Mouse (Mus musculus) ovary, adult 18-20 months (tissue): ENCODE measurements around the gene Cc2d2a.

Experiments
- DNase-seq: peaks from one replicate; pipeline ENCODE4 v3.0.0; 2022; ENCODE audit warnings: low spot score, mixed read lengths

Gene Cc2d2a

DNA sequence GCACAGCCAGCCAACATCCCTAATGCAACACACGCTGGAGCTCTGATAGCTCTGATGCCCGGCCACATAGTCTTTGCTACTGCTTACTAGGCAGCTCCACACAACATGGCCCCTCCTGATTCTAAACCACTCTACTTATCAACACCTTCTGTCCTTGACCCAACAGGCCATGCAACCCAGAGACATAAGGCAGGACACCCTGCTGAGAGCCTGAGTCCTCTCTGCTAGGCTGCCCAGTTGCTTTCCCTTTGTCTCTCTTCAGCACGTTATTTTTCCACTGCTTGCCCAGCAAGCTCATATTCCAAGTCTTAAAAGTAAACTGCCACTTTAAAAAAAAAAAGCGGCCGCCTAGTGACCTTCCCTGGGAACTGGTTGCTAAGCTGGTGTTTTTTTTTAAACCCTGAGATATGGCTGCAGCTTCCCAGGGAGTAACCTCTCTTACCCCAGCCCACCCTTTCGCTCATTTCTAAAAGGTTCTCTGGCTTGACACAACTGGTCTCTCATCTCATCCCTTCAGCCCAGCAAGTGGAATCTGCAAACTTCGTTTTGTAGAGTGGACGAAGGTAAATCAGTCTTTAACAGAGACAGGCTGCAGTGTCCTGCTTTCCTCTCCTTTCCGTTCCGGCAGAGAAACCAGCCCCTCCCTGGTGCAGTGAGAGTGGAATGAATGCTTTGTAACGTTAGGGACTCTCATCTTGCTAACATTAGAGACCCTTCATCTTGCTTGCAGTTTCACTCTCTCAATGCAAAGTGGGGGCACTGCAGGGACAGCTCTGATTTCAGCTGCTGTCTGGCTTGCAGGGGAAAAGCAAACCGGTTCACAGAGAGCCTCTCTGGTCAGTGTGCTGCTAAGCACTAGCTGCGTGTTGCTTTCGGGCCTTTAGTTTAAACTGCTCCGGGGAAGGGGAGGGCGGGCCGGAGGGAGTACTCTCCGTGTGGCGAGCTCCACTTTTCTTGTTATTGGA lies at the start of gene Cc2d2a:
Gene Cc2d2a, plus strand, starts transcription at position 350 of the 965 bp plus-strand sequence.
- DNase-seq = peak; percentile 37

DNA sequence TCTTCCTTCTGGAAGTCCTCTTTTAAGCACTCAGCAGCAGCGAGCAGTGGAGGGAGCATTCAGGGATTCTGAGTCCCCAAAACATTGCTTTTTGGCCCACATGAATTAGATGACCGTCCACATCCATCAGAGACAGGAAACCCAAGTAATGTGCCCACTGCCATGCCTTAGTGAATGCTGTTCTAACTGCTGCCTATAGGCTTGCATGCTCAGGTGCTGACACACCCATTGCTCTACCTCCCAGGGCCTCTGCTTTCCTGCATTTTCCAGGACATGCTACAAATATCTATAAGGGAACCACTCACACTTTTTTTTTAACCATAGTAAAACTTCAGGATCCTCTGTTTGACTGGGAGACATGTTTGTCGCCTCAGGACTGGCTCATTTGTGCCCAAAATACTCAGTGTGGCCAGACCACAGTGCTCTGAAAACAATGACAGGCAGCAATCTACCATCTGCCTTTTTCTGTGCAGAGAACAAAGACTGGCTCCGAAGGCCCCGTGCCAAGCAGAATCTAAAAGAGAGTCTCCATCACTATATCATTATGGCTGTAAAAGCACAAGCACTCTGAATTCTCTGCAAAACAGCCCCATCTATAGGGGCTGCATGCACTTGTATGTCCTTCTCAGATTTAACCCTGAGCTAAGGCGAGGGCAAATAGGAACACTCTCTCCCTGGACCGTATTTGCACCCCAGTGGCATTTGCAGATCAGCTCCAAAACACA lies 40.4 kb upstream of the Cc2d2a start:
- no peak for DNase-seq

DNA sequence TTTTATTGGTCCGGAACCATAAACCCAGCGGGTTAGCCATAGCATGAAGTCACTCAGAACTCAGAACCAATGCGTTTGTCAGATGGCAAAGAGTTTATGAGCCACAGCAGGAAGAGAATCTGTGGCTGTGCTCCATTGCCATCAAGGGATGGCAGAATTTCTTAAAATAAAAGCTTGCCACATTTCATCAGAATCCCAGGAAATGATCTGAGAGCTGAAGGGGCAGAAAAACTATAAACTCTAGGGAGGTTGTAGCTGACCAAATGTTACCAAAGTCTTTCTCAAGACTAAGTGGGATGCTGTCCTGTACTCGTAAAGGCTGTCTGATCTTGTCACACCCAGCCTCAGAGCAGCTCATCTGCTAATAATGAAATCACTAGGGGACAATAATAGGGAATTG lies 36.7 kb upstream of the Cc2d2a start:
- no peak for DNase-seq

DNA sequence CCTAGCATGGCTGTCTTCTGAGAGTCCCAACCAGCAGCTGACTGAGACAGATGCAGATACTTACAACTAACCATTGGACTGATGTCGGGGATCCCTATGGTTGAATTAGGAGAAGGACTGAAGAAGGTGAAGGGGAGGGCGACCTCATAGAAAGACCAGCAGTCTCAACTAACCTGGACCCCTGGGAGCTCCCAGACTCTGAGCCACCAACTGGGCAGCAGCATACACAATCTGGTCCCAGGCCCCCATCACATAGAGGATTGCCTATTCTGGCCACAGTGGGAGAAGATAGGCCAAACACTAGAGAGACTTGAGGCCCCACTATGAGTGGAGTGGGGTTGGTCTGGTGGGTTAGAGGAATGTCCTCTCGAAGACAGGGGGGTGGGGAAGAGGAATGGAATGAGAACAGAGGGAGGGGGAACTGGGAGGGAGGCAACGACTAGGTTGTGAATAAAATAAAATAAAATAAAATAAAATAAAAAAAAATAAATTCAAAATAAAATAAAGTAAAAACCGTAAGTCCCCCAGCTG lies 28.0 kb upstream of the Cc2d2a start:
- no peak for DNase-seq

DNA sequence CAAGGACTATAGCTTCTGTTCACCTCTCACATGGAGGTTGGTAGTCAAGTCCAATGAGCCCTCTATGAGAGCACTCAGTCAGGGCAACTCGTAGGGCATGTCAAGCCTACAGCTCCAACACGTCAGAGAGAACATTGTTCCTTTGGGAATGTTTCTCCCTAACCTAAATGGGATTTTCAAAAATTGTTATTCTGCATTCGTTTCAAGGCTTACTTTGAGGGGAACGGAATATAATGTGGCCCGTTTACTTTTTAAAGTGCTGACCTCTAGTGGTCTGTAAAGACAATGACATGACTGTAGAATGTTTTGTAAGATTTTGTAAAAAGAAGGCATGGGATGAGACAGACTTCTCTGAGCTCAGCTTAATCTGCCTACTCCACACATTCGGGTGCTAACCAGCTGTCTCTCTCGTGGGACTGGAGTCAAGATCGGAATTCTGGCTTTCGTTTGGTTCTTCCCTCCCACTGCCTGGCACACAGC lies 27.5 kb upstream of the Cc2d2a start:
- DNase-seq = no peak

DNA sequence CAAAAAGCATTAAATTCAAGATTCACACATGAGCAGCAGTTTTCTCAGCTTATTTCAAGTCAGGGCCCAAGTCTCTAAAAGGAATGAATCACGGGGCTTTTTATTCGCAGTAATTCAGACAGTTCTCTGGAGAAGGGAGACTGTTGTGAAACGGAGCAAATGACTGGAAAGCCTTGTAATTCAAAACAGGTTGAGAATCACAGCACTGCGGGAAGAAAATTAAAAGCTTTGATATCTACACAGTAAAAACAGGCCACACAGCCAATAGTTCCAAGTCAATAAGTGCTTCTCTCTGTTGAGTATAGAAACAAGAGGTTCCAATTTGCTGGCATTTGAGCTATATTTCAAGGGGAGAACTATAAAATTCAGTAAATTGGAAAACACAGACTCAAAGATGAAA lies 17.1 kb upstream of the Cc2d2a start:
- no peak for DNase-seq

DNA sequence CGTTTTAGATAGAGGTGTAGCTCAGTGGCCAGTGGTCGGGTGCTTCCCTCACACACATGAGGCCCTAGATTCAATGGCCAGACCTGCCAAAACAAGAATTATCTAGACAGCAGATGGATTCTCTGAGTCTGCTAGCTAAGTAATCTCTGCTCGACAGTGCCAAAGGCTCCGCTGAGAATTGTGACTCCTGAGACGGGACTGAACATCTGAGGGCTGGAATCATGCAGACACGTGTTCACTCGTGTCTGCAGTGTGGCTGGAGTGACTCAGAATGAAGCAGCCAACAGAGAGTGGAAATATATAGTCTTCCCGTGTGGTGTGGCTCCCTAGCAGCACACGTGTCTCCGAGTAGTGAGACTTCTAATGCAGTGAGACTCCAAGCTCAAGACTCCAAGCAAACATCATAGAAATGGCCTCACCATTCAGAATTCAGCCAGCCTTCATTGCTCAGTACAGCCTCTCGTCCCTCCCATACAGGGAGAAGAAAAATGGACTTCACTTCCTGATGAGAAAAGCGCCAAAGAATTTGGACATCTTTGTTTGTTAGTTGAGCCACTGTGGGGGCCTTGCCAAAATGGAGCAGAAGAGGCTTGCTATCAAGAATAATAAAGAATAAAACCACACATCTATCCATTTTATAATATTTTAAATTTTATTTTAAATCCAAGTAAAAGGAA lies 14.9 kb upstream of the Cc2d2a start:
- DNase-seq = no peak

DNA sequence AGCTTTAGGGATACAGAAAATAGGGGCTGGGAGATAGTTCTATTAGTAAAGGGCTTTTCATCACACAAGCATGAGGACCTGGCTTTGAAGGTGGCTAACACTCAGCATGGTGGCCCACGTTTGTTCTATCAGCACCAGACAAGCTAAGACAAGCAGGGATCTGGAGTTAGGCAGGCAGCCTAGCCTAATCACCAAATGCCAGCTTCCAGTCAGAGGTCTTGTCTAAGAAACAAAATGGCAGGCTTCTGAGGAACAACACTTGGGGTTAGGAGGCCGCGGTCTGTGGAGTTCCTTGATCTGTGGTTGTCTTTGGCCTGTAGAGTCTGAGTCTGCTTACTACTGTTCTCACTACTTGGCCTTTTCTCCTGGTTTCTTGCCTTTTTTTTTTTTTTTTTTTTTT lies 648 bp upstream of the Cc2d2a start:
- DNase-seq = no peak

DNA sequence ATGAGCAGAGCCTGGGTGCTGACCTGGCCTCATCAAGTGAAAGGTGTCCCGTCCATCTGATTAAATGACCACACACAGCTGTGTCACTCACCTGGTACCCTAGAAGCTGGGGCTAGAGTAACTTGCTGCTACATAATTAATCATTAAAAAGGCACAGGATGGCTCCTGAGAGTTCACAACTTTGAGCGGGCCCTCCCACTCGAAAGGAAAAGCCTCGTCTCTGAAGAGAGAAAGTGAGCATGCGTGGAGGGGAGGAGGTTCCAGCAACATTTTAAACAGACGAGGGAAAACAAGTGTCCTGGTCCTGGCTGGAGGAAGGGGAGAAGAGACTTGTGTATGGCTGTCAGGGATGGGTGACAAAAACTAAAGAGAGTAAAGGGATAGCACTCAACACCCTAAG lies 1.4 kb downstream of the Cc2d2a start:
- DNase-seq = no peak

DNA sequence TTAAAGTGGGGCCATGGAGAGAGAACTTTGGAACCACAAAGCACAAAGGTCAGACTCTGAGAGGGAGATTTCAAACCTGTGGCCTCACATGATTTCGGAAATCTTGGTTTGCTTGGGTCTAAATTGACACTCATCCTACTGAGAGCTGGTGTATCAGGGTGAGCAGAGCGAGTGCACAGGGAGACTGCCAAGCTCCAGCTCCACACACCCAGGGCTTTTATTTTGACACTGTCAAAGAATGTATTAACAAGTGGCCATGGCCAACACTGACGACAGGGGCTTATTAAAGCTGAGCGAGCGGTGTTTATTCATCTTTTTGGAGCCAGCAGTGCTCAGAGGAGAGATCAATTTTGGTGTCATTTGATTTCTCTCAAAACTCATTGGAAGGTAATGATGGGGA lies 3.0 kb downstream of the Cc2d2a start:
- DNase-seq = no peak

DNA sequence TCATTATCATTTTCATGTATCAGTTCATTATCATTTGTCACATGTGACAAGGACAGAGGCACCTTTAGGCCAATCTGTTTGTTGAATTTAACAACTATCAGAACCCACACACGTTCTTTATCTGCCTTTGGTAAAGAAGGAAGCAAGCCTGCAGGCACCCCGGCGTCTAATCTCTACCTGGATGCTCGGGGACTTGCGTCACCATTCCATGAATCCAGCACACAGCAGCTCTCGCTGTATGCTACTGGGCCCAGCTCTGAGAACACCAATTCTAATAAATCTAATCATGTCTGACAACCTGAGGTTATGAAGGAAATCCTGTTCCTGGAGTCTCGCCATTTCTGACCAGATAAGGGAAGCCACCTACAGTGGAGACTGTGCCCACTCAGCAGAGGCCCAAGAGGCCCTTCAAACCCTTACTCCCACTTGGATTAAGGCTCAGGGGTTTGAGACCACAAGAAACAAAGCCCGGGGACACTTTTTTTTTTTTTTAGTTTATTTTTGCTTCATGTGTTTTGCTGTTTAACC lies 7.0 kb downstream of the Cc2d2a start:
- DNase-seq = no peak

DNA sequence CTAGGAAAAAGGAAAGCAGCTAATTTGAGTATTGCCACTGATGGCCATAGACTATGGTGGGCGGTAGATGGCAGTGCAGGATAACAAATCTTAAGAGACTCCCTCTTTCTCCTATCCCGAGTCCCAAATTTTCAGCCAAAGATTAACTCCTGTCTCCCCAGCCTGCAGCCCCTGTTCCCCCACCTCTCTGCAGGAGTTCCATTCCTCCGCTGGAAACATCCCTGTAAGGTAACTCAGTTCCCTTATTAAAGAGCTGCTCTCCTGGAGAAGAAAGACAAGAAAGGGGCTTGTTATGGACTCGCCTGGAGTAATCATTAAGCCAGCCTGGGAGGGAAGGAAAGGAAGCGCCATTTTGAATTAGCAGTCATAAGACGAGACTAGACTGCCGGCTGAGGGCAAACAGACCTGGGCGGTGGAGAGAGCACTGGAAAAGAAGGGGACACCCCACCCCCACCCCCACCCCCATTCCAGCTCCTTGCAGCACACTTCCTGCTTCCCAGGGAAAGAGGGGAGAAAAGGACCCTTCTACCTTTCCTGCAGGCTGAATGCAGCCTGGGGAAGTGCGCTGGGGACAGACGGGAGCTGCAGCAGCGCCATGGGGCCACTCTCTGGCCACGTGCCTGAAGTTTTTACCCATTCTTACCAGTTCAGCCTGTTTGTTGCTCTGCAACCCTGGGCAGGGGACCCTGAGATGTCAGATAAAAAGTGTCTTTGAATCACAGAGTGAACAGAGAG lies 10.2 kb downstream of the Cc2d2a start:
- DNase-seq = peak; percentile 55

DNA sequence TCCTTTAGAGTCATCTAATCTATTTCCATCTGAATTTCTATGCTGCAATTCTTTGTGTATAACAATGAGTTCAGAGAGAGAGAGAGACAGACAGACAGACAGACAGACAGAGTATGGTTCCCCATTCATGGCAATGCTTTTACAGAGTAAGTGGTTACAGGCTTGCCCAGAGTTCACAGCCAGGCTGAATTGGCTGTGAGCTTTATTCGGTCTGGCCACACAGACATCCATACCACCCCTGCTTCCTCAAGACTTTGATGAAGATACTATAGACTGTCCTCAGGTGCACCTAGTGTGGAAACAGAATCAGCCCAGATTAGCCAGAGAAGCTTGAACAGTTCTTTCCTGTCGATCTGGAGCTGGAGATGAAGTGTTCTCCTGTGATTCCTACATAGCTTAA lies 10.9 kb downstream of the Cc2d2a start:
- DNase-seq = no peak

DNA sequence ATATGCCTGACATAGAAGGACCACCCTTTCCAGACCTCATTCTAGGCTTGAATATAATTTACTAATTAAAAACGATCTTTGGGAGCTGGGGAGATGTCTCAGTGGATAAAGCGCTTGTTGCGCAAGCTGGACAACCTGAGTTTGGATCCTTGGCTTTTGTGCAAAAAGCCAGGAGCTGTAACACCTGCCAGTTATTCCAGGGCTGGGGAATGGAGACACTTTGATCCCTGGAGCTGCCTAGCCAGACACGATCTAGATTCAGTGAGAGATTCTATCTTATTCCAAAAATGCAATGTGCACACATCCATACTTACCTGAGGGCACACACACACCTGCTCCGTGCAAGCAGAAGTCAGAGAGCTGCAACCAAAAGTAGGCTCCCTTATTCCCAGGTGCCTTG lies 23.3 kb downstream of the Cc2d2a start:
- DNase-seq = no peak

DNA sequence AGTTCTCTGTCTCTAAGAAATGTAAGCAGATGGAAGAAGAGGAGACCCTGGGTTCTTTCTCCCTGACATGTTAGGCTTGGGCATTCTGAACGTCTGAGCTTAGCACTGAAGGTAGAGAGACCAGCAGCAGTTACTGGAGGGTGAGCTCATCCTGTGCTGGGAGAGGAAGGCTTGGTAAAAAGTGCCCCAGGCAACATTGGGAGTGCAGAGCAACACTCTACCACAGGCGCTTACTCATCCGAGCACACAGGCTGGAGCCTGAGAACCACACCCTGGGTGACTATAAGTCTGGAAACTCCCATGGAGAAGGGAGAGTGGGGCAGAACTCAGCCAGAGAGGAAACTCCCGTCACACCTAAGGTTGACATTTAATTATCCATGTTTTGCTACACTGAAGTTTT lies 30.3 kb downstream of the Cc2d2a start:
- no peak for DNase-seq

DNA sequence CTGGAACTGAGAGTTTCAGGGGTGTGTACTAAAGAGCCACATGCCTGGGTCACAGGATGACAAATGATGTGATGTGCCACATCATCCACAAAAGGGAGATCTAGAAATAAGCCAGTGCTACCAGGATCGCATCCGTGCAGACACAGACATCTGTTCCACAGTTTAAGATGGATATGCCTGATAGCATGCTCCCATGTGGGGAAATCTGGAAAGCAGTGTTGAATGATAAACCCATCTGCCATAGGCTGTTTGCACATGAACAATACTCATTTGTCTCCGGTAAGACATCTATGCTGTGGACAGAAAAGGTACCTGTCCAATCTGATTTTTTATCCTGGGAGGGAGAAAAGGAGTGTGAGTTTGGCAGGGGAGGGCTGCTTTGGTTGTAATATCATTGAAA lies 35.0 kb downstream of the Cc2d2a start:
- DNase-seq = no peak

DNA sequence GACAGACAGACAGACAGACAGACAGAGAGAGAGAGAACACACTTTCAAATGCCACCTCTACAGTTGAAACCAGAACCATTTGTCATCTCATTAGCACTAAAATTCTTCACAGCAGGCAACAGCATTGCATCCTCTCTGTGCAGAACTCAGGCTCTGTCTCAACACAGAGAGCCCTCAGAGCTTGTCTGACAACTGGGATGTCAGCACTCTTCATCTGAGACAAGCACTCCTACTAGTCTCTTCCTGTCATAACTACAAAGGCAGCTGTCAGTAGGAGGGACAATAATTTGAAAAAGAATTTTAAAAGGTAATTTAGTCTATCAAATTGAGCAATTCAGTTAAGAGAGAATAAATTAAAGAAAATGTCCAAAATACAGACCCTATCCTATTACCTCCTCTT lies 37.1 kb downstream of the Cc2d2a start:
- DNase-seq = no peak

DNA sequence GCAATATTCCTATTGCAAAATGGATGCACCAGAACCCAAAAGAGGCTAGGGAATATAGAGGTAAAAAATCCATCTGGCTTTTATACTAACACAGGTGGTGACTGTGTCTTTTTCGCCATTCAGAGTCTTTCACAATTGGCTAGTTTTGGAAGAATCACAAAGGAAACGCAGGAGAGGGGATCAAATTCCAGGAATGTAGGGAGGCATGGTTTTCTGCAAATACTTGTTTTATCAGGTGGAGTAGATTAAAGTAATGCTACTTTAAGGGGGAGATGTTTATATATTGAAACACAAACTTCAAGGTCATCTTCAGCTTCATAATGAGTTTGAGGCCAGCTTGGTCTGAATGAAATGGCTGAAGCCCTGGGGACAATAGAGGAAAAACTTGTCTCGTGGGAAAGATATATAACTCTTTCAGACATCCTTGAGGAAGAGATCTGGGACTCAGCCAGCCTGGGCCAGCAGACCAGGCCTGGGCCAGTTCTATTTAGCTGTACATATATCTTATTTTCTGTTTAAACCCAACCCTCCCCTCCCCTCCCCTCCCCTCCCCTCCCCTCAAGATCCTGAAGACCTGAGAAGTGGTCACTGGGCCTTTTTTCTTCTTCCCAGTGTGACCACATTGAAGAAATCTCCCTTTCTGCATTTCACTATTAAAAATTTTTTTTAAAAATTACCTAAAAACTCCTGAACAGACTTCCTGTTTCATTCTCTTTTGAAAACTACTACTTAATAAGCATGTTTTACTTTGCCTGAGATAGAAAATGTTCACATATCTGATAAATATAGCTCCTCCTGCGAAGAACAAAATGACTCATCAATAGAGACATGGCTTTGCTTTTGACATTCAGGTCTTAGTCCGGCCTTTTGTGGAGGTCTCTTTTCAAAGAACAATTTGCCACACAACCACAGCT lies 59.6 kb downstream of the Cc2d2a start:
- DNase-seq = no peak

DNA sequence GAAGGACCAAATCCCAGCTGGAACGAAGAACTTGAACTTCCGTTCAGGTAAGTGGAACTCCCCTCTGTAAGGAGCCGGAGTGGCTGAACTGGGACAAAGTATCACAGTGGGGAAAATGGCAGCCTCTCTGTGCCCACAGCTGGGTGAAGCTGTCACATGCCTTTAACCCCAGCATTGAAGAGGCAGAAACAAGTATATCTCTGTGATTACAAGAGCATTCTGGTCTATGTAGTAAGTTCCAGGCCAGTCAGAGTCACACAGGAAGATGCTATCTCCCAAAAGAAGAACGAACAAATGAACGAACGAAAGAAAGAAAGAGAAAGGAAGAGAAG lies 60.3 kb downstream of the Cc2d2a start:
- no peak for DNase-seq

DNA sequence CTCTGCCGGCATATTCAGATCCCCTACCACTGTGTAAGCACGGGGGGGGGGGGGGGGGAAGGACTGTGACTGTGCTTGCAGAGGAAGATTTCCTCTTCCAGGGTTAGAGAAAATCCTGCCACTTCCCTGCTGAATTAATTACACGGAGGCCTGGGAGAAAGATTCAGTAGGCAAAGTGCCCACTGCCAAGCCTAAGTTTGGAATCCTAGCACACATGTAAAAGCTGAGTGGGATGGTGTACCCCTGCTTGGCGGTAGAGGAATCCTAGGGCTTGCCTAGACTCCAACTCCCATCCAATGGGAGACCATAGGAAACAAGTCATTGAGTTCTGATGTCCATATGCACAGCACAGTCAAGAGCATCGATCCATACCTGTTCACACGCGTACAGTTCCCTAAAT lies 61.7 kb downstream of the Cc2d2a start:
- DNase-seq = no peak
